Mouse (Mus musculus) urinary bladder, adult 18-20 months (tissue): ENCODE measurements at regions not wholly inside any gene's neighbourhood (a gene's known extent, or its start where the extent isn't known, plus 50 kb on each side); places are given as distances from the start of the nearest gene placed in this dataset.

Source experiments
- DNase-seq, 2 experiments: peaks; one replicate each; pipeline ENCODE4 v3.0.0; 2022; ENCODE audit warnings: low spot score in 2 of 2, mixed read lengths in 2 of 2

DNA sequence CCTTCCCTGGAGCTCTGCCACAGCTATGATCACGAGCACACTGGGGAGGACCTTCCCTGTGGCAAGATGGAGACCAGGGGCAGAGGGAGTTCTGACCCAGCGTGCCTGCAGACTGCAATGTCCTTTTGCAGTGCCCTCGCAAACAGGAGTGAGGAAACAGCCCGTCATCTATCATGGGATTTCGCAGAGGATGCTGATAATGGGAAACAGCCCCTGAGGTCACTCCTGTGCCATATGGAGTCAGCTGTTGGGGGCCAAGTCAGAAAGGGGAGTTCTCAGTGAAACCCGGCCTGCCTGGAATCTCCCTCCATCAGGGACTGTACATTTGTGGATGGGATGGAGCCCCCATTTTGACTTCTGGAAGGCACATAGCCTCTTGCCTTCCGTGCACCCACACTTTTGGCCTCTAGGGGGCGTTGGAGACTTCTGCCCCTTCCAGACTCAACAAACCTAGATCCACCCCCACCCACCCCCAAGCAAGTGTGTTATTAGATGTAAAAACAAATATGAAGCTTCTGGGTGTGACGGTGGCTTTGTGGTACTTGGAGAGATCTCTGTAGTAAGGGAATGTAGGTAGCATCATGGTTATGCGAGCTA lies 98.1 kb downstream of the Kdr start:
- no peak for DNase-seq

DNA sequence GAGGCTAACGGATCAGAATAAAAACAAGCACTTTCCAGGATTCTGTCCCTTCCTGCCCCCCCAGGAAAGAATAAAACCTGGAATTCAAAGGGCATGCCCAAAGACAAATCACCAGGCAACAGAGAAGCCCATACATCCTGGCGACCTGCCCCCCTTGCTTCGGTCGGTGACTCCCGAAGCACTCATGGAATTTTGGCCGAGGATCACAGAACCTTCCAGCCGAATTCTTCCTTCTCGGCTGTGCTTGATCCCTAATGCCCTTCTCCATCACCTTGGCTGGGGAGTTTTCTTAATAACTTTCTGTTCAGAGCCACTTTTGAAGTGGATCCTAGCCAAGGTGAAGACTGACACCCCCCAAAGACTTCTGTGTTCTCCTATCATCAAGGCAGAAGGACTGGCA lies 99.9 kb downstream of the Kdr start:
- no peak for DNase-seq

- no peak for DNase-seq
Observed at GRCm38 (mm10) chr5:75877609-75877971, 100.7 kb downstream of the Kdr start.

- no peak for DNase-seq
Observed at GRCm38 (mm10) chr5:75876871-75877608, 101.2 kb downstream of the Kdr start.

GRCm38 (mm10) chr5:75871120-75871519 lies 107.1 kb downstream of the Kdr start:
- peak; percentile 21 to 56 for DNase-seq

DNA sequence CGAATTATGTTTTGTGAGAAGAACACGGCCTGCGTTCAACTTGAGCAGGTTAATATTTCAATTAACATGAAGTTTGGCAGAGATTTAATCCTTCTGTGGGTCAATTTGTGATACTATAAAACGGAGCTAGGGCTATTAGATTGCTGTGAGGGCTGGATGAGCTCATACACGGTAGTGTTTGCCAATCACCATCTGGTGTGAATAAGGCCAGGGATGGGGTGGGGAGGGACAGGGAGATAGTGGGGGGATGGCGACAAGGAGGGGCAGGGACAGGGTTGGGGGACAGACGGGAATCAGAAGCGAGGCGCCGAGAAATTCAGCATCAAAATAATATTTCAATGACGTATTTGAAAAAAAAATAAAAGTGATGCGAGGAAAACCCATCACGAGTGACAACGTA lies 107.6 kb downstream of the Kdr start:
- DNase-seq: no peak

GRCm38 (mm10) chr5:75869535-75869934 lies 108.7 kb downstream of the Kdr start:
- no peak for DNase-seq

GRCm38 (mm10) chr5:75865096-75865495 lies 113.2 kb downstream of the Kdr start:
- DNase-seq: no peak

- DNase-seq: no peak
Observed at GRCm38 (mm10) chr5:75863358-75863757, 114.9 kb downstream of the Kdr start.

- no peak for DNase-seq
Observed at GRCm38 (mm10) chr5:75862630-75862991, 115.6 kb downstream of the Kdr start.

DNA sequence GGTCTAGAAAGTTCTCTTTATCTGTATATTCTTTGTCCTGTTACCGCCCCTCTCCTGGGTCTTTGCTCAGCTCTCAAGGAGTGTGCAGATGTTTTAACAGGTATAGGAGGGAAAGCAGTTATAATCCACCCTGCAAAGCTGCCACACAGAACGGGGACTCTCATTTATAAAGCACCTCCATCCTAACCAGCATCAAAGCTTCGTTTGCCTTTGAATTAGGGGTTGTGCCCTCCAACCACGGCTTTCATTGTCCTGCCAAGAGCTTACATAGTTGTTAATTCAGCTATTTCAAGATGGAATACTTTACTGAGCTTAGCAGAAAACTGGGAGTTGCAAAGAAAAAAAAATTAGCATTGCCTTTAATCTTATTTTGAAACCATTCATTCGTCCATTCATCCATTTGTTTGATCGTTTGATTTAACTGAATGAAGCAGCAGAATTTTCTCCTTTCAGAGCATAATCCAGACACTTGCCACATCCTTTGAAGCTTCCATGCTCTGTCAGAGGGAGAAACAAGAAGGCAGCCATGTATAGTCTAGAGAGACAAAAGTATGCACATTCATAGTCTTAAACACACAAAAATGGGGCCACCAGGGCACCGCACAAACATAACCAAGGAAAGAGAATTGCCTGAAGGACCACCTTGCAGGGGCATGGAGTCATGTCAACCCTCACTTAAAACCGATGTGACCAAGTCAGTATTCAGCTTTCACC lies 116.2 kb downstream of the Kdr start:
- DNase-seq: no peak

GRCm38 (mm10) chr5:75859316-75859836 lies 118.9 kb downstream of the Kdr start:
- DNase-seq: no peak

DNA sequence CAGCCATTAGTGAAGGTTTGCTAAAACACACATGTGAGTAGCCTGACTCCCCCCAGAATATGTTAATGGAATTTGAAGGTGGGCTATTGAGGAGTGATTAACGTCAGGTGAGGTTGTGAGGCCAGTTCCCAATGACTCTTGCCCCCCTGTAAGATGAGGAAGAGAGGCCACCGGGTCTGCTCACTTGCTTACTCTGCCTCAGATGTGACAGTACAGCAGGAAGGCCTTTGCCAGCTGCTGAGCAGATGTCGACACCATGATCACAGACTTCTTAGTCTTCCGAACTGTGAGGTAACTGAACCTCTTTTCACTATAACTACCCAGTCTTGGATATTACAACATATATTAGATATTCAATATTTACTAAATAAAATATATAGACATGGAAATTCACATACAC lies 127.4 kb downstream of the Kdr start:
- DNase-seq: no peak

DNA sequence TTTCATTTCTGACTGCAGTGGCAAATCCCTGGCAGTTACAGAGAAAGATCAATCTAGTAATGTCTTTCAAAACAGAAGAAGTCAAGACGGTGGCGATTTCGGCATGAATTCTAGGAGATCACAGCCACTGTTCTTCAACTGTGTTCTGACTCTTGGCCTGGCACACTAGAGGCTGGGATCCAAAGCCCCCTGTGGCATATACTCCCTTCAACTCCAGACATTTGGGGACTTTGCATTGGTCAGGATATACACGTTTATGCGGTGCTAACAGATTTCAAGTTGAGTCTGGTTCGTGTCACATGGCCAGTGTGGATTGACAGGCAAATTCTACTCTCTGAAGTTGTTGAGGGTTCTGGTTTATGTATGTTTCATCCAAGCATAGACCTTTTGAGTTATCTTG lies 130.3 kb downstream of the Kdr start:
- no peak for DNase-seq

DNA sequence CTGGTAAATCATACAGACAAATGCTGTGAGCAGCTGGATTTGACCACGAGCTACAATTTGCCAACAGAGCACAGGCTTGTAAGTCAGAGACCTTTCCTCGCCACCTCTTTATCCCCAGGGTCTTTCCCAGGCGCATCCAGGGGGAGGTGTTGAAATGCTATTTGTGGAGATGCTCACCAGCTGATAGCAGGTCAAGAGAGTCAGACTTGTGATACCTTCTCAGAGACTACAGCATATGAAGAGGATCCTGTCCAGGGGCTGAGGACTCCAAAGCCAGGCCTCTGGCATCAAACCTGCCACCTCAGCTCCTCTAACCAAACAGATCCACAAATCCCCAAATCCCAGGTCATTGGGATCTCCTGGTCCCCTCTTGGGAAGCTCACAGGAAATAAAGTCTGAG lies 130.9 kb downstream of the Kdr start:
- no peak for DNase-seq

- no peak for DNase-seq
Observed at GRCm38 (mm10) chr5:75846016-75846415, 132.2 kb downstream of the Kdr start.

GRCm38 (mm10) chr5:75843807-75844206 lies 134.5 kb downstream of the Kdr start:
- DNase-seq: no peak

GRCm38 (mm10) chr5:75840421-75840820 lies 137.8 kb downstream of the Kdr start:
- no peak for DNase-seq

DNA sequence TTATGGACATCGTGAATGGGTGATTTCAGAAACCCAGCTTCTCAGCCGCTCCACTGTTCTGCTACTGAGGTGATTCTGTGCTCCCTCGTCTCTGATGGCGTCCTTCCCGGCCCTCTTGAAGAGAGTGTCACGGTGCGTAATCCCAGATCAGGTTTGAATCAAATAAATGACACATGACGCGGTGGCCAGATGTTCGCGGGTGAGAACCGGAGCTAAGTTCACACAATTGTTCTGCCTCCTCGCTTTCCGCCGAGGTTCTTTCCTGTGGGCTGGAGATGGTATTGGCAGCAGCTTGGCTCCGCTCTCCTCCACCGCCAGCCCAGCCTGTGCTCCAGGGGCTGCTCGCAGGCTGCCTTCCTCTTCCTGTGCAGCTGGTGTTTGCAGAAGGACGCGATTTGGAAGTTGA lies 142.7 kb downstream of the Kdr start:
- DNase-seq: peak in 1 of 2 experiments; percentile 10

DNA sequence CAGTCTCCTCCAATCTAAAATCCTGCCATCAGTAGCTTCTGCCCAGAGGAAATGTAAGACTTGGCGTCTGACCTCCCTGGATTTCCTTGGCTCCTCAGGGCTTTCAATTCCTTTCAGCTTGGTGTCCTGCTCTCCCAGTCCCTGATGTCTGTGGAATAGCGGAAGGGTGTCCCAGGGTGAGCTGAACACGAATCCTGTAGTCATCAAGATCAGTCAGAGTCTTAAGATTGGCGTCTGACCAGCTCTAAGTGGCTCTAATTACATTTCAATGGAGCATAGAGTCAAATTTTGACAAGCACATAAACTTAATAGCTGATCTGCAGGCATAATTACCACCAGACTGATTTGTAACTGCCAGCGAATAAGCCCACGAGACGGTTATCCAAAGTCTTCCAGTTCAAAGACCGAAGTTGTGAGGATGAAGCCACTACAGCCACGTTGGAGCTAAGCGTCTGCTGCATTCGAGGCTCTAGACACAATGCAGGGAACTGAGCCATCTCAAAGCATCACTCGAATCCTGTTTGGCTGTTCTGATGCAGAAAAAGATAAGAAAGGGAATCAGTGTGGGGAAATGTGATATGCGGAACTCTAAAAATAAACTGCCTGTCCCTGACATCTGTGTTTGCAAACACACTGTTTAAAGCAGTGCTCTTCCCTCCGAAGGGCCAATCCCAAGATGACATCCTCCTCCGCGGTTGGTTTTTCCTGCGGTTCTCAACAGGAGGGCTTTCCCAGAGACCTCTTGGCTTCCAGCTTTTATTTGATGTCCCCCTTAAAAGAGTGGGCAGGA lies 143.3 kb downstream of the Kdr start:
- DNase-seq: no peak

GRCm38 (mm10) chr5:75832341-75832740 lies 145.9 kb downstream of the Kdr start:
- no peak for DNase-seq
